Mouse (Mus musculus) c-Kit-negative CD71-positive TER-119-positive erythroid progenitor cells, embryonic 14.5 days (primary cell): Measurements from ENCODE around the gene Tex26.

Experiments
- DNase-seq: peaks from one replicate; pipeline ENCODE4 v3.0.0-alpha.2; 2013; ENCODE audit warnings: low read depth, low spot score

Gene Tex26

GRCm38 (mm10) chr5:149488360-149489021, 49.0 kb downstream of the Tex26 start:
- no peak for DNase-seq

GRCm38 (mm10) chr5:149489136-149489535, 49.7 kb downstream of the Tex26 start:
- no peak for DNase-seq

- no peak for DNase-seq
Observed at GRCm38 (mm10) chr5:149490275-149490674, 50.8 kb downstream of the Tex26 start.

- no peak for DNase-seq
Observed at GRCm38 (mm10) chr5:149495655-149496054, 56.2 kb downstream of the Tex26 start.

GRCm38 (mm10) chr5:149496401-149497066, 57.1 kb downstream of the Tex26 start:
- DNase-seq = no peak

- no peak for DNase-seq
Observed at GRCm38 (mm10) chr5:149499936-149500335, 60.5 kb downstream of the Tex26 start.

GRCm38 (mm10) chr5:149503423-149504175, 64.1 kb downstream of the Tex26 start:
- no peak for DNase-seq

- no peak for DNase-seq
Observed at GRCm38 (mm10) chr5:149504985-149505384, 65.5 kb downstream of the Tex26 start.

GRCm38 (mm10) chr5:149506033-149506432, 66.6 kb downstream of the Tex26 start:
- no peak for DNase-seq

GRCm38 (mm10) chr5:149508094-149509029, 68.9 kb downstream of the Tex26 start:
- DNase-seq = no peak

- no peak for DNase-seq
Observed at GRCm38 (mm10) chr5:149510323-149510722, 70.9 kb downstream of the Tex26 start.

GRCm38 (mm10) chr5:149512695-149513094, 73.2 kb downstream of the Tex26 start:
- no peak for DNase-seq

- DNase-seq = no peak
Observed at GRCm38 (mm10) chr5:149513438-149514086, 74.1 kb downstream of the Tex26 start.

- no peak for DNase-seq
Observed at GRCm38 (mm10) chr5:149514087-149514671, 74.7 kb downstream of the Tex26 start.

- no peak for DNase-seq
Observed at GRCm38 (mm10) chr5:149514890-149515289, 75.4 kb downstream of the Tex26 start.

- no peak for DNase-seq
Observed at GRCm38 (mm10) chr5:149517116-149517515, 77.7 kb downstream of the Tex26 start.
